Comparison of ENCODE assay signal across 23 mouse cellular contexts in genomic region chrX:107004496-107004895, GRCm38 (mm10).
DNase-seq lines count a peak whose midpoint lies in the region; ATAC-seq and TF ChIP-seq lines count a peak whose summit lies in the region.
"Had no signal": no experiment of that assay in that cellular context is flagged by ENCODE, and none has a peak within 500 bp of the region (broad histone marks: within the 10 kb centered on the region; RNA-seq: fewer than 3 reads in every experiment).

No protein-coding gene starts in this region.

- no peak overlapping the region for H3K4me3 ChIP-seq in heart, postnatal 0 days (ENCODE audit: low read depth, low read length)
- H3K4me3 ChIP-seq in limb, embryonic 10.5 days, result no peak overlapping the region
- no peak overlapping the region for H3K4me3 ChIP-seq in forebrain, embryonic 16.5 days (replicated peaks; ENCODE audit: low read length)
- H3K4me3 ChIP-seq: embryonic facial prominence, embryonic 10.5 days; embryonic facial prominence, embryonic 12.5 days; forebrain, embryonic 13.5 days; forebrain, embryonic 15.5 days had no signal

- WGBS in heart, postnatal 0 days, result 55% methylated on average over 7 of the region's 7 CpGs
- 80% methylated on average over 7 of the region's 7 CpGs for WGBS in limb, embryonic 10.5 days
- WGBS in forebrain, embryonic 16.5 days, result 63% methylated on average over 7 of the region's 7 CpGs

- H3K9me3 ChIP-seq in heart, postnatal 0 days (replicated peaks; ENCODE audit: control insufficient read depth, low read length), result no peaks in the 10 kb centered on the region
- H3K9me3 ChIP-seq in limb, embryonic 10.5 days (replicated peaks), result no peaks in the 10 kb centered on the region
- H3K9me3 ChIP-seq in forebrain, embryonic 16.5 days (ENCODE audit: control insufficient read depth, low read length), result no peaks in the 10 kb centered on the region
- H3K9me3 ChIP-seq: embryonic facial prominence, embryonic 10.5 days; embryonic facial prominence, embryonic 12.5 days; forebrain, embryonic 13.5 days; forebrain, embryonic 15.5 days; G1E had no signal

- TF ChIP-seq EP300 in heart, postnatal 0 days (IDR thresholded peaks at IDR 0.05; ENCODE audit: low read depth), result no peak

- no peaks in the 10 kb centered on the region for H3K4me1 ChIP-seq in heart, postnatal 0 days (ENCODE audit: control insufficient read depth, insufficient read depth)
- peaks cover 16% of the 10 kb centered on the region; the same call in 1 of the 2 replicates for H3K4me1 ChIP-seq in limb, embryonic 10.5 days
- H3K4me1 ChIP-seq in forebrain, embryonic 16.5 days (replicated peaks; ENCODE audit: control insufficient read depth, insufficient read depth, low read length), result no peaks in the 10 kb centered on the region
- H3K4me1 ChIP-seq: embryonic facial prominence, embryonic 12.5 days; forebrain, embryonic 13.5 days; forebrain, embryonic 15.5 days had no signal

- no peaks in the 10 kb centered on the region for H3K27me3 ChIP-seq in heart, postnatal 0 days (ENCODE audit: control insufficient read depth, insufficient read depth, low read length)
- H3K27me3 ChIP-seq in limb, embryonic 10.5 days (ENCODE audit: low read depth, poor library complexity, severe bottlenecking), result peaks cover 24% of the 10 kb centered on the region; the same call in 1 of the 2 replicates
- H3K27me3 ChIP-seq in forebrain, embryonic 16.5 days (replicated peaks; ENCODE audit: control insufficient read depth, insufficient read depth, low read length), result no peaks in the 10 kb centered on the region
- H3K27me3 ChIP-seq: CH12.LX; embryonic facial prominence, embryonic 12.5 days; forebrain, embryonic 13.5 days; forebrain, embryonic 15.5 days had no signal

- ATAC-seq in heart, postnatal 0 days (ENCODE audit: insufficient read depth, low read depth), result no peak
- no peak for ATAC-seq in forebrain, embryonic 16.5 days
- ATAC-seq: activated CD4-positive, CD25-positive, alpha-beta regulatory T cell, adult 4 months; CD4-positive, CD25-positive, alpha-beta regulatory T cell, adult 4 months; forebrain, embryonic 13.5 days; forebrain, embryonic 15.5 days; Patski had no signal

- no peak overlapping the region for H3K4me2 ChIP-seq in heart, postnatal 0 days (ENCODE audit: low read depth, low read length)
- H3K4me2 ChIP-seq in forebrain, embryonic 16.5 days (ENCODE audit: low read length), result no peak overlapping the region
- H3K4me2 ChIP-seq: embryonic facial prominence, embryonic 12.5 days; forebrain, embryonic 13.5 days; forebrain, embryonic 15.5 days had no signal

- intact Hi-C loops in heart, postnatal 10 days (cut with DNase I), result no loop called here

- no peaks in the 10 kb centered on the region for H3K36me3 ChIP-seq in heart, postnatal 0 days (replicated peaks; ENCODE audit: control insufficient read depth, insufficient read depth, low read length)
- H3K36me3 ChIP-seq in limb, embryonic 10.5 days, result no peaks in the 10 kb centered on the region
- no peaks in the 10 kb centered on the region for H3K36me3 ChIP-seq in forebrain, embryonic 16.5 days (ENCODE audit: control insufficient read depth, insufficient read depth)
- H3K36me3 ChIP-seq: embryonic facial prominence, embryonic 10.5 days; embryonic facial prominence, embryonic 12.5 days; forebrain, embryonic 15.5 days; G1E had no signal

- H3K9ac ChIP-seq in heart, postnatal 0 days (replicated peaks; ENCODE audit: low read depth, low read length), result no peak overlapping the region
- H3K9ac ChIP-seq in forebrain, embryonic 16.5 days (replicated peaks; ENCODE audit: low read depth, low read length), result no peak overlapping the region
- H3K9ac ChIP-seq: embryonic facial prominence, embryonic 12.5 days; forebrain, embryonic 13.5 days; forebrain, embryonic 15.5 days had no signal

- 0 out of 2 replicates have a peak overlapping the region, but pooled peaks have one; percentile 11 for H3K27ac ChIP-seq in heart, postnatal 0 days (ENCODE audit: low read depth)
- H3K27ac ChIP-seq in limb, embryonic 10.5 days, result peak overlapping the region; percentile 36; the same call in 1 of the 2 replicates
- H3K27ac ChIP-seq in forebrain, embryonic 16.5 days (ENCODE audit: low read length), result no peak overlapping the region
- H3K27ac ChIP-seq: embryonic facial prominence, embryonic 10.5 days; embryonic facial prominence, embryonic 12.5 days; forebrain, embryonic 13.5 days; forebrain, embryonic 15.5 days had no signal

- no peak for TF ChIP-seq CTCF in heart, postnatal 0 days (IDR thresholded peaks at IDR 0.05; ENCODE audit: low read depth)

- DNase-seq in embryo, embryonic 10.5 days (ENCODE audit: low spot score), result peak; percentile 1
- no peak for DNase-seq in embryo, embryonic 10 days (ENCODE audit: low spot score)
- no peak for DNase-seq in heart, postnatal 0 days (ENCODE audit: low spot score)
- DNase-seq in heart, postnatal 10 days, result no peak
- no peak for DNase-seq in limb, embryonic 10.5 days (ENCODE audit: low spot score)
- DNase-seq: adrenal gland, adult 8-10 months; adrenal gland, postnatal 14 days; adrenal gland, postnatal 36 days; cerebellum, adult 11-12 months; cerebellum, adult 2 months; cerebellum, adult 9-10 months; cerebellum, postnatal 10 days; cerebellum, postnatal 25 days had no signal
